Mouse (Mus musculus) embryo, embryonic 11 days (tissue): ENCODE measurements around the gene Capza1.
A peak's percentile ranks its signal among the peaks of the same experiment; 100 is the strongest.
"Not testable (repeated sequence)": the region's sequence is repeated elsewhere in the genome, so short reads cannot be mapped to it uniquely, and the experiment has no call there.

Source experiments
- DNase-seq: peaks from one replicate; pipeline ENCODE4 v3.0.0-alpha.2; 2015

Gene Capza1

GRCm38 (mm10) chr3:104816130-104816529 lies 48.2 kb downstream of the Capza1 start:
- no peak for DNase-seq

- DNase-seq: no peak
Observed at GRCm38 (mm10) chr3:104815346-104815745, 49.0 kb downstream of the Capza1 start.

GRCm38 (mm10) chr3:104814746-104815145 lies 49.6 kb downstream of the Capza1 start:
- no peak for DNase-seq

DNA sequence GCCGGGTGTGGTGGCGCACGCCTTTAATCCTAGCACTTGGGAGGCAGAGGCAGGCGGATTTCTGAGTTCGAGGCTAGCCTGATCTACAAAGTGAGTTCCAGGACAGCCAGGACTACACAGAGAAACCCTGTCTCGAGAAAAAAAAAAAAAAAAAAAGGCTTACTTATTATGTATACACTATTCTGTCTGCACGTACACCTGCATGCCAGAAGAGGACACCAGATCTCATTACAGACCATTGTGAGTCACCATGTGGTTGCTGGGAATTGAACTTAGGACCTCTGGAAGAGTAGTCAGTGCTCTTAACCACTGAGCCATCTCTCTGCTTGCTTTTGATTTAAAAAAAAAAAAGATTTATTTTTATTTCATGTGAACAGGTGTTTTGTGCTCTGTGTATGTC lies 51.1 kb downstream of the Capza1 start:
- not testable (repeated sequence) for DNase-seq

DNA sequence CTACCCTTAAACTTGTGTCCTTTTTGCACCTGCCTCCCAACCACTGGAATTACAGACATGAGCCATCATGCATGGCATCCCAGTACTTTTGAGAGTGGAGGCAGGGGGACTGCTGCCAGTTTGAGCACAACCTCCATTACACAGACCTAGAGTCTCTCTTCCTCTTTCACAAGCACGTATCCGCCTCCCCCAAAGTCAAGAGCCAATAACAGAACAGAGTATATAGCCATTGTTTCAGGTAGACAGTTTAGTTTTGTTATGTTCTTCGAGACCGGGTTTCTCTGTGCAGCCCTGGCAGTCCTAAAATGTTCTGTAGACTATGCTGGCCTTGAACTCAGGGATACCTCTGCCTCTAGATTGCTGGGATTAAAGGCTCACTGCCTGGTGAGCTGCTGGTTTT lies 52.1 kb downstream of the Capza1 start:
- no peak for DNase-seq

GRCm38 (mm10) chr3:104811752-104812151 lies 52.6 kb downstream of the Capza1 start:
- no peak for DNase-seq

DNA sequence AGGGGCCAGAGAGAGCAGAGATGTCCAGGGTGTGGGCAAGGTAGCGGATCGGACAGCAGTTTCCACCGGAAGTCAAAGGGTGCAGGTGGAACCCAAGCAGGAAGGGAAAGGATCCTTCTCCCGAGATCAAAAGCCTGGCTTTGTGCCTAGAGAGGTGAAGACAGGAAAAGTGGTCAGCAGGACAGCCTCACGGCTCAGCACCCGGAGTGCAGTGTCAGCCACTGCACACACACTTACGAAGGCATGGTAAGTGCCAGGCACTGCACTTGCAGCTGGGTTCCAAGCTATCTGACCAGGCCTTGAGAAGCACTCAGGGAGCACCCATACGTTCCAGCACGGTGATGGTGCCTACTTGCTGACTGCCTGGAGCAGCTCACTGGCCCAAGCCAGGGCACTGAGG lies 58.8 kb downstream of the Capza1 start:
- DNase-seq: no peak

GRCm38 (mm10) chr3:104804312-104804711 lies 60.0 kb downstream of the Capza1 start:
- no peak for DNase-seq

GRCm38 (mm10) chr3:104801481-104801880 lies 62.8 kb downstream of the Capza1 start:
- no peak for DNase-seq

DNA sequence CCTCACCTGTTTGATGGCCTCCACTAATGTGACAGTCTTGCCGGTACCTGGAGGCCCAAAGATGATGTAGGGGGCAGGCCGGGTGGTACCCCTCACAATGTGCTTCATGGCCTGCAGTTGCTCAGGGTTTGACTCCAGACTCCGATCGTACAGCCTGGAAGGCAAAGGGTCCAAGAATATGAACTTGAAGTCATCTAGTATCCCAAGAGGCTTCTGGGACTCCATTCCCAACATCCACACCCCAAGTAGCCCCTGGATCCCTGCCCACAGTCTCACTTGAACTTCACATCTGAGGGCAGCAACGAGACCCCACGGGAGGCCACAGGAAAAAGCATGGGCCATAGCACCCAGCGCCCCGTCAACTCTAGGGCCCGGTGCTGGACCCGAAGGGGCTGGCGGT lies 63.6 kb downstream of the Capza1 start:
- DNase-seq: no peak

DNA sequence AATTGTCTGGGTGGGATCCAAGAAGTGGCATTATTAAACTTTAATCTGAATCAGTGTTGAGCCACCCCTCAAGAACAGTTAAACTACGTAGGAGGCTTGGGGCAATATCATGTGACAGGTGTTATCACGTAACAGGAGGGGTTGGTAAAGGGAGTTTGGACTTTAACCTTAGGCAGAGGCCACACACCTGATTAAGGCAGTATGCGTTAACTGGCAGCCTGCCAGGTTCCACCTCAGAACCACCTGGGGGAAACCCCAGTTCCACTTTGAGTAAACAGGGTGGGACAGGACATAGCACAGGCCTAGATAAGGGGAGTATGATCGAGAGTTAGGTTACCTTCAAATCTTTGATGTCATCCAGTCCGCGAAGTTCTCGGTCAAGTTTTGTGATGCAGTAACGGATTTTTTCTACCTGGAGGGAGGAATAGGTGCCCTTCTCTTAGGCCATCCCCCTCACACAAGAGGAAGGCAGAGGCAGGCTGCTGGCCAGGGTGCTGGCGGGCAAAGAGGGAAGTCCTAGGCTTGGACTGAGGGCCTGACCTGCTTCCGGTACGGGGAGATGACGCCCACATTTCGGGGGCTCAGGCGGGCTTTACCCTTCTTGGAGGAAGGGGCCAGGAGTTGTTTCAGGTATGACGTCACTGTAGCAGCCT lies 67.7 kb downstream of the Capza1 start:
- DNase-seq: no peak

- no peak for DNase-seq
Observed at GRCm38 (mm10) chr3:104795661-104796340, 68.5 kb downstream of the Capza1 start.

DNA sequence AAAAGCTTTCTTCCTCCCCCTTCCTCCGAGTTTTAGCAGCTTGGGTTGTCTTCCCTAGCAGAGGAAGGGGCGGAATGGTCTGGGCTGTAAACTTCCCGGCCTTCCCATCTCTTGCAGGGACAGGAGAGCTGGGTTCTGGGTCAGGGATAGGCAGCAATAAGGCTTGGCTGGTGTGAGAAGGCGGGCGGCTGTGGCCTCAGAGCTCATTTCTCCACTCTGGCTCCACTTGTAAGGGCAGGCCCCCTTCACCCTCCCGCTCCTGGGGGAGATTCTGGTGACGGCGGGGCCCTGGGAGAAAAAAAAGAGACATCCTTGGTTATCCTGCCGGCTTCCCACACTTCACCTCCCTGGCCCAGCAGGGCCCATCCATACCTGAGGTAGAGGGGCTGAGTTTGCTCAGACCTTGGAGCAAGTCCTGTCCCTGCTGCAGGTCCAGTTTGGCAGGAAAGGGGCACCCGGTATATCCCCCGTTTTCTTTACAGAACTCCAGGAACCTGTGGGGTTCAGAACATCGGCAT lies 69.3 kb downstream of the Capza1 start:
- DNase-seq: no peak

DNA sequence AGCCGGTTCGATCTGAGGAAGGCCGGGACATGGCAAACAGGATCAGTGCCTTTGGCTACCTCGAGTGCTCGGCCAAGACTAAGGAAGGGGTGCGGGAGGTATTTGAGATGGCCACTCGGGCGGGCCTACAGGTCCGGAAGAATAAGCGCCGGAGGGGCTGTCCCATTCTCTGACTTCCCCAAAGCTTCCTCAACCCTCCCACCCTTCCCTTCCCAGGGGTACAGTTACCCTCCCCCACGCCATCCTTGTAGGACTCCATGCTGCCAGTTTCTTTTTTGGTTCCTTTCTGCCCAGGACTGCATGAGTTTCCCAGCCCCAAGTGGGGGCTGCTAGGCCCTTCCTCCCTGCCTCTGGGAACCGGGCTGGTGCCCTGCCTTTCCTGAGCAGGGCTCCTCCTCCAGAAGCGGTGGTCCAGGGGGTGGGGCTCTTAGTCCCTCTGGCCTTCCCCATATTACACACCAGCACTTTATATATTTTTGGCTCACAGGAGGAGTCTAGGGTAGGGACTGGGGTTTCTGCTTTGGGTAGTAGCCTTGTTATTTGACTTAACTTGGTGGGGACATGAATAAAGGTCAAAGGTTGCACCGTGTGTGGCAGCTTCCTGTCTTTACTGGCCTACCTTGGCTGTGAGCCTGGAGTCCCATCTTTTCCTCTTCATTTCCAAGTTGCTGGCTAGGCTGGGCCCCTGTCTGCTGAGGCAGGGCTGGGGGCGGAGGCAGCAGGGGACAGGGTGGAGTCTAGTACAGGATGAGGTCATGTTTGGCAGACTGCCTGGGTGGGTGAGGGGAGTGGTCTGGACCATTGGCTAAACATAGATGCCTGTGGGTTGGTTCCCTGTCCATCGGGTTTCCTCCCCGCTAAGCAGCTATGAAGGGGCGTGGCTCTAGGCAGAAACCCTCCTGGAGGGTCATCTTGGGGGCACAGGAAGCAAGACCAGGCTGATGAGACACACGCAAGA lies 70.2 kb downstream of the Capza1 start:
- peak; percentile 92 for DNase-seq

GRCm38 (mm10) chr3:104792360-104793270 lies 71.7 kb downstream of the Capza1 start:
- DNase-seq: no peak

GRCm38 (mm10) chr3:104791671-104792070 lies 72.6 kb downstream of the Capza1 start:
- DNase-seq: no peak

GRCm38 (mm10) chr3:104791017-104791416 lies 73.3 kb downstream of the Capza1 start:
- DNase-seq: no peak

GRCm38 (mm10) chr3:104790401-104790937 lies 73.8 kb downstream of the Capza1 start:
- peak; percentile 75 for DNase-seq

GRCm38 (mm10) chr3:104789822-104790221 lies 74.5 kb downstream of the Capza1 start:
- peak; percentile 35 for DNase-seq

GRCm38 (mm10) chr3:104789312-104789605 lies 75.0 kb downstream of the Capza1 start:
- peak; percentile 69 for DNase-seq

DNA sequence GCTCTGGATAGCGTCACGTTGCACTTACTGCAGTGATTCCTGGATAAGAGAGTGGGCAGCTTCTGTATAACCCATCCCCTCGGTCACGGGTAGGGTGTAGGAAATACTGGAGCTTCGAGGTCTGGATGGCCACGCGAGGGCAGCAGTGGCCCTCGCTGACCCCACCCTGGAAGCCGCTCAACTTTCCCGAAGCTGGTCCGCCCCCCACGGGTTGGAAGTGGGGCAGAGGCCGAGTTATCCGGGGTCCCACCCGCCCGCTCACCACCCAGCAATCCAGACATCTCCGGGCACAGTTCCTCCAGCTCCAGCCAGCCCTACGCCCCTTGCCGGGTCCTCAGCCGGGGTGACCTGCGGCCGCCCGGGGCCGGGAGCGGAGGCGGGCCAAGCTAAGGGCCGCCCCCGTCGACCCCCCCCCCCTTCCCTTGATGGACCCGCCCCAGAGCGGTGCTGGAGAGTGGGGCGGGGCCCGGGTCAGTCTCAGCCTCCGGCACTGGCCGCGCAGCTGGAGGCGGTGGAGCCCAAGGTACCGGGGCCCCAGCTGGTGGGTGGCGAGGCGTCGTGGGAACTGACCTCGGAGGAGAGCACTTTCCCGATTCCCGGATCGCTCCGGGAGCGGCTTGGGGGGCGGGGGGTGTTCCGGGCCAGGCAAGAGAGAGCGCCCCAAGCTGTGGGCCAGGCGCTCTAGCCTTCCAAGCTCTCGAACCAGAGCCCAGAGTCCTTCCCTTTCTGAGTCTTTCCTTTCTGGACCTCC lies 75.6 kb downstream of the Capza1 start:
- DNase-seq: peak; percentile 92
